Mouse (Mus musculus) CH12.LX (cell line): Measurements from ENCODE around the gene Aldoc. TPM values are rescaled to one million over a fixed set of nuclear protein-coding genes. Genes with fewer than 3 reads are reported as not detected.

Source experiments
- DNase-seq: peaks from one replicate; pipeline ENCODE4 v3.0.0-alpha.2; 2013; ENCODE audit errors: extremely low read depth
- H3K27ac ChIP-seq: 2 replicates; pipeline ENCODE4 v1.5.1; 2012; ENCODE audit warnings: low read depth, mild to moderate bottlenecking, control low read depth, moderate library complexity; ENCODE audit not compliant: insufficient read depth
- H3K27me3 ChIP-seq: replicated peaks from 2 replicates; pipeline ENCODE3; 2012; ENCODE audit warnings: inconsistent platforms
- H3K36me3 ChIP-seq, 2 experiments: replicated peaks in 1 of 2; 2 replicates each; pipeline versions ENCODE3 to v1.6.1; 2012; ENCODE audit warnings: inconsistent platforms in 1 of 2, low read length in 1 of 2, mild to moderate bottlenecking in 1 of 2, mixed read lengths in 1 of 2, moderate library complexity in 1 of 2; ENCODE audit not compliant: control insufficient read depth in 1 of 2, insufficient read depth in 1 of 2
- H3K4me1 ChIP-seq, 2 experiments: 2 replicates each; pipeline ENCODE4 v1.6.1; 2012; ENCODE audit warnings: inconsistent platforms in 1 of 2, moderate library complexity in 1 of 2; ENCODE audit not compliant: insufficient read depth in 2 of 2, control insufficient read depth in 1 of 2
- H3K4me2 ChIP-seq: 2 replicates; pipeline ENCODE4 v1.6.1; 2012; ENCODE audit warnings: low read depth, mild to moderate bottlenecking, control low read depth; ENCODE audit not compliant: poor library complexity, insufficient read depth, severe bottlenecking
- H3K4me3 ChIP-seq, 3 experiments: fragments of 150-350 bp in 1 of 3; sonication (generic) in 1 of 3; replicated peaks in 1 of 3; 2 replicates each; pipeline versions ENCODE3 to v1.5.1; 2011 to 2012; ENCODE audit warnings: low read depth in 2 of 3, low read length in 2 of 3, mild to moderate bottlenecking in 2 of 3, moderate library complexity in 2 of 3, control low read depth in 1 of 3, improper control_type of control experiment in 1 of 3, inconsistent platforms in 1 of 3, mixed read lengths in 1 of 3; ENCODE audit not compliant: poor library complexity in 1 of 3
- H3K79me2 ChIP-seq: replicated peaks from 2 replicates; pipeline ENCODE4 v1.6.1; 2012; ENCODE audit warnings: mild to moderate bottlenecking, moderate library complexity; ENCODE audit not compliant: control insufficient read depth, poor library complexity, insufficient read depth, severe bottlenecking; ENCODE audit errors: extremely low read depth
- H3K9ac ChIP-seq: 2 replicates; pipeline ENCODE4 v1.6.1; 2012; ENCODE audit warnings: low read depth, mild to moderate bottlenecking, control low read depth, moderate library complexity; ENCODE audit not compliant: insufficient read depth
- H3K9me3 ChIP-seq: replicated peaks from 2 replicates; pipeline ENCODE3; 2012; ENCODE audit warnings: low read length, inconsistent platforms, mixed read lengths
- BHLHE40 ChIP-seq: IDR thresholded peaks from 2 replicates; pipeline ENCODE4 v1.6.1; 2011; ENCODE audit warnings: mild to moderate bottlenecking, low read depth, low read length, improper control_type of control experiment
- CHD1 ChIP-seq: IDR thresholded peaks from 2 replicates; pipeline ENCODE4 v1.6.1; 2012; ENCODE audit warnings: low read depth, low read length, improper control_type of control experiment, inconsistent platforms
- CHD2 ChIP-seq: IDR thresholded peaks from 2 replicates; pipeline ENCODE4 v1.6.1; 2011; ENCODE audit warnings: low read length, improper control_type of control experiment
- CTCF ChIP-seq, 2 experiments: IDR thresholded peaks in 1 of 2; conservative IDR thresholded peaks in 1 of 2; 2 replicates each; pipeline ENCODE4 v1.5.1; 2011 to 2012; ENCODE audit warnings: low read depth in 2 of 2, low read length in 2 of 2, improper control_type of control experiment in 1 of 2, inconsistent platforms in 1 of 2, mild to moderate bottlenecking in 1 of 2, moderate library complexity in 1 of 2
- E2F4 ChIP-seq: IDR thresholded peaks from 2 replicates; pipeline ENCODE4 v1.6.1; 2011; ENCODE audit warnings: low read depth, low read length, improper control_type of control experiment; ENCODE audit not compliant: insufficient replicate concordance
- ELF1 ChIP-seq: IDR thresholded peaks from 2 replicates; pipeline ENCODE4 v1.6.1; 2014; ENCODE audit warnings: low read depth, mild to moderate bottlenecking, inconsistent platforms, low read length, improper control_type of control experiment
- EP300 ChIP-seq: IDR thresholded peaks from 2 replicates; pipeline ENCODE4 v1.6.1; 2011; ENCODE audit warnings: low read length, improper control_type of control experiment
- ETS1 ChIP-seq: conservative IDR thresholded peaks from 2 replicates; pipeline ENCODE4 v1.6.1; 2012; ENCODE audit warnings: low read depth, mild to moderate bottlenecking, inconsistent platforms, low read length, improper control_type of control experiment, moderate library complexity
- GABPA ChIP-seq: IDR thresholded peaks from 2 replicates; pipeline ENCODE4 v1.6.1; 2012; ENCODE audit warnings: low read depth, low read length, improper control_type of control experiment, inconsistent platforms; ENCODE audit not compliant: insufficient replicate concordance
- HCFC1 ChIP-seq: IDR thresholded peaks from 2 replicates; pipeline ENCODE4 v1.6.1; 2012; ENCODE audit warnings: low read depth, mild to moderate bottlenecking, inconsistent platforms, low read length, improper control_type of control experiment
- IRF4 ChIP-seq: IDR thresholded peaks from 2 replicates; pipeline ENCODE4 v1.6.1; 2014; ENCODE audit warnings: low read depth, mild to moderate bottlenecking, inconsistent platforms, low read length, improper control_type of control experiment
- JUN ChIP-seq: IDR thresholded peaks from 2 replicates; pipeline ENCODE4 v1.6.1; 2011; ENCODE audit warnings: low read depth, mild to moderate bottlenecking, low read length, improper control_type of control experiment, moderate library complexity; ENCODE audit not compliant: insufficient read depth
- JUND ChIP-seq: conservative IDR thresholded peaks from 2 replicates; pipeline ENCODE4 v1.6.1; 2011; ENCODE audit warnings: low read depth, low read length, improper control_type of control experiment
- KAT2A ChIP-seq: IDR thresholded peaks from 2 replicates; pipeline ENCODE4 v1.6.1; 2012; ENCODE audit warnings: low read length, improper control_type of control experiment, inconsistent platforms; ENCODE audit not compliant: insufficient replicate concordance
- MAFK ChIP-seq: IDR thresholded peaks from 2 replicates; pipeline ENCODE4 v1.6.1; 2011; ENCODE audit warnings: low read length, improper control_type of control experiment; ENCODE audit not compliant: insufficient replicate concordance
- MAX ChIP-seq: IDR thresholded peaks from 2 replicates; pipeline ENCODE4 v1.6.1; 2011; ENCODE audit warnings: low read length, improper control_type of control experiment
- MAZ ChIP-seq: IDR thresholded peaks from 2 replicates; pipeline ENCODE4 v1.6.1; 2012; ENCODE audit warnings: low read depth, mild to moderate bottlenecking, inconsistent platforms, low read length, improper control_type of control experiment, moderate library complexity
- MEF2A ChIP-seq: IDR thresholded peaks from 2 replicates; pipeline ENCODE4 v1.6.1; 2014; ENCODE audit warnings: low read depth, mild to moderate bottlenecking, inconsistent platforms, low read length, improper control_type of control experiment, borderline replicate concordance
- MXI1 ChIP-seq: IDR thresholded peaks from 2 replicates; pipeline ENCODE4 v1.6.1; 2011; ENCODE audit warnings: mild to moderate bottlenecking, low read depth, low read length, improper control_type of control experiment
- MYC ChIP-seq: IDR thresholded peaks from 2 replicates; pipeline ENCODE4 v1.6.1; 2011; ENCODE audit warnings: low read depth, mild to moderate bottlenecking, improper control_type of control experiment, low read length
- NELFE ChIP-seq: IDR thresholded peaks from 2 replicates; pipeline ENCODE4 v1.6.1; 2011; ENCODE audit warnings: low read depth, low read length, improper control_type of control experiment
- NRF1 ChIP-seq: IDR thresholded peaks from 2 replicates; pipeline ENCODE4 v1.6.1; 2014; ENCODE audit warnings: low read depth, mild to moderate bottlenecking, inconsistent platforms, low read length, improper control_type of control experiment, moderate library complexity
- PAX5 ChIP-seq: IDR thresholded peaks from 2 replicates; pipeline ENCODE4 v1.6.1; 2012; ENCODE audit warnings: low read length, inconsistent platforms, mixed read lengths
- POLR2A ChIP-seq: IDR thresholded peaks from 2 replicates; pipeline ENCODE4 v1.6.1; 2011; ENCODE audit warnings: low read depth, mild to moderate bottlenecking, improper control_type of control experiment, low read length
- POLR2AphosphoS2 ChIP-seq: IDR thresholded peaks from 2 replicates; pipeline ENCODE4 v1.6.1; 2011; ENCODE audit warnings: low read depth, low read length, improper control_type of control experiment
- RAD21 ChIP-seq: IDR thresholded peaks from 2 replicates; pipeline ENCODE4 v1.6.1; 2011; ENCODE audit warnings: low read depth, mild to moderate bottlenecking, low read length, improper control_type of control experiment, moderate library complexity
- RCOR1 ChIP-seq: conservative IDR thresholded peaks from 2 replicates; pipeline ENCODE4 v1.6.1; 2012; ENCODE audit warnings: low read depth, mild to moderate bottlenecking, inconsistent platforms, low read length, improper control_type of control experiment
- SIN3A ChIP-seq: IDR thresholded peaks from 2 replicates; pipeline ENCODE4 v1.6.1; 2012; ENCODE audit warnings: low read length, improper control_type of control experiment, inconsistent platforms
- SMC3 ChIP-seq: IDR thresholded peaks from 2 replicates; pipeline ENCODE4 v1.6.1; 2011; ENCODE audit warnings: low read depth, low read length, improper control_type of control experiment
- TBP ChIP-seq: conservative IDR thresholded peaks from 2 replicates; pipeline ENCODE4 v1.6.1; 2011; ENCODE audit warnings: low read depth, low read length, improper control_type of control experiment
- TCF12 ChIP-seq: IDR thresholded peaks from 2 replicates; pipeline ENCODE4 v1.6.1; 2014; ENCODE audit warnings: low read depth, mild to moderate bottlenecking, inconsistent platforms, low read length, improper control_type of control experiment
- UBTF ChIP-seq: IDR thresholded peaks from 2 replicates; pipeline ENCODE4 v1.6.1; 2012; ENCODE audit warnings: low read depth, mild to moderate bottlenecking, inconsistent platforms, low read length, improper control_type of control experiment, moderate library complexity
- USF1 ChIP-seq: IDR thresholded peaks from 2 replicates; pipeline ENCODE4 v1.6.1; 2014; ENCODE audit warnings: low read depth, mild to moderate bottlenecking, inconsistent platforms, low read length, improper control_type of control experiment
- USF2 ChIP-seq: conservative IDR thresholded peaks from 2 replicates; pipeline ENCODE4 v1.6.1; 2011; ENCODE audit warnings: low read depth, low read length, improper control_type of control experiment
- ZC3H11A ChIP-seq: IDR thresholded peaks from 2 replicates; pipeline ENCODE4 v1.6.1; 2012; ENCODE audit warnings: low read depth, mild to moderate bottlenecking, inconsistent platforms, low read length, improper control_type of control experiment
- ZKSCAN1 ChIP-seq: IDR thresholded peaks from 2 replicates; pipeline ENCODE4 v1.6.1; 2012; ENCODE audit warnings: low read depth, inconsistent platforms, low read length, improper control_type of control experiment, borderline replicate concordance
- ZMIZ1 ChIP-seq: IDR thresholded peaks from 2 replicates; pipeline ENCODE4 v1.6.1; 2012; ENCODE audit warnings: low read depth, mild to moderate bottlenecking, inconsistent platforms, low read length, improper control_type of control experiment
- ZNF384 ChIP-seq: IDR thresholded peaks from 2 replicates; pipeline ENCODE4 v1.6.1; 2012; ENCODE audit warnings: low read depth, low read length, improper control_type of control experiment, inconsistent platforms
- dilution Hi-C: fragments of 300-500 bp; cut with MboI; formaldehyde crosslinking; loops from 2 replicates; pipeline ENCODE4 v1.14.3; 2020; ENCODE audit warnings: low sequenced_read_pairs; ENCODE audit not compliant: extremely low pct_unique_long_range_greater_than_20kb, extremely low pct_ligation_motif_present
- in situ Hi-C: fragments of 300-500 bp; cut with MboI; formaldehyde crosslinking; loops from 3 replicates; pipeline ENCODE4 v1.14.3; 2019; ENCODE audit warnings: low sequenced_read_pairs, low pct_ligation_motif_present, low pct_unique_long_range_greater_than_20kb, mixed read lengths
- polyA plus RNA-seq: library from polyadenylated mRNA; unstranded; fragments of >175 nt; gene quantifications from 2 replicates; pipeline ENCODE4 v1.2.1, GENCODE M21; 2012; ENCODE audit warnings: low read depth; ENCODE audit not compliant: insufficient read length
- total RNA-seq, 2 experiments: library from RNA; depleted of rRNA; stranded (reverse); fragments of 300-350 nt in 1 of 2; fragments of >200 nt in 1 of 2; gene quantifications; 2 replicates each; pipeline ENCODE4 v1.2.3; 2012 to 2014

Aldoc gene
- total and polyA plus RNA-seq, 3 experiments: 25.0 to 119 (median 90.2) TPM

- H3K79me2 ChIP-seq: peaks cover 28% of the 10 kb centered on the region
- TF ChIP-seq MAZ (no peak; the same call in 1 of the 2 replicates), EP300 (peak; percentile 3; the same call in 1 of the 2 replicates), MYC (peak; percentile 13; the same call in 1 of the 2 replicates), ZMIZ1 (peak; percentile 98), CTCF (conservative IDR thresholded peaks at IDR 0.05 in 1 of 2, IDR thresholded peaks at IDR 0.05 in 1 of 2; ENCODE audit: low read depth in 2 of 2, low read length in 2 of 2) (no peak), POLR2AphosphoS2 (peak; percentile 95), GABPA (no peak), NRF1 (peak; percentile 75), TCF12 (peak; percentile 90), BHLHE40 (no peak), SMC3 (no peak), ZC3H11A (no peak), MXI1 (peak; percentile 92), RAD21 (no peak), ZKSCAN1 (no peak), MAX (peak; percentile 61), TBP (peak; percentile 94), SIN3A (peak; percentile 94), E2F4 (peak; percentile 89; the same call in 1 of the 2 replicates), HCFC1 (peak; percentile 39; the same call in 1 of the 2 replicates), IRF4 (peak; percentile 34; the same call in 1 of the 2 replicates), UBTF (no peak), CHD1 (peak; percentile 48; the same call in 1 of the 2 replicates), JUND (no peak), POLR2A (peak; percentile 99), KAT2A (0 out of 2 replicates have a peak, but pooled peaks have one; percentile 48), NELFE (peak; percentile 98), PAX5 (no peak), CHD2 (peak; percentile 48; the same call in 1 of the 2 replicates), USF1 (peak; percentile 16), JUN (no peak), RCOR1 (0 out of 2 replicates have a peak, but pooled peaks have one; percentile 39), ELF1 (peak; percentile 26; the same call in 1 of the 2 replicates), MEF2A (peak; percentile 56; the same call in 1 of the 2 replicates), ZNF384 (no peak), MAFK (0 out of 2 replicates have a peak, but pooled peaks have one; percentile 13), ETS1 (no peak; the same call in none of the 2 replicates), USF2 (no peak)
- peak within 1 kb of the TSS; percentile 95 for H3K4me2 ChIP-seq
- dilution Hi-C loops (no loop called here), in situ Hi-C loops (no loop called here)
- no peaks in the 10 kb centered on the region for H3K9me3 ChIP-seq
- H3K36me3 ChIP-seq: peaks cover 25 to 34% of the 10 kb centered on the region in 2 experiments
- peak within 1 kb of the TSS; percentile 68 to 80 (median 77) for H3K4me3 ChIP-seq
- H3K4me1 ChIP-seq: peaks cover 0 to 42% of the 10 kb centered on the region in 2 experiments; a peak in 2 of 4 replicates
- H3K27me3 ChIP-seq: no peaks in the 10 kb centered on the region
- H3K27ac ChIP-seq: peak within 1 kb of the TSS; percentile 49
- H3K9ac ChIP-seq: peak within 1 kb of the TSS; percentile 75
- DNase-seq: peak; percentile 94
Measured at GRCm38 (mm10) chr11:78301357-78302084, 21.2 kb upstream of the Aldoc start, which contains the start of gene Spag5. TSS of gene Spag5 (plus strand) at chr11:78301529.
